Mouse (Mus musculus): ENCODE measurements at regions not wholly inside any gene's neighbourhood (a gene's known extent, or its start where the extent isn't known, plus 50 kb on each side); places are given as distances from the start of the nearest gene placed in this dataset.

DNA sequence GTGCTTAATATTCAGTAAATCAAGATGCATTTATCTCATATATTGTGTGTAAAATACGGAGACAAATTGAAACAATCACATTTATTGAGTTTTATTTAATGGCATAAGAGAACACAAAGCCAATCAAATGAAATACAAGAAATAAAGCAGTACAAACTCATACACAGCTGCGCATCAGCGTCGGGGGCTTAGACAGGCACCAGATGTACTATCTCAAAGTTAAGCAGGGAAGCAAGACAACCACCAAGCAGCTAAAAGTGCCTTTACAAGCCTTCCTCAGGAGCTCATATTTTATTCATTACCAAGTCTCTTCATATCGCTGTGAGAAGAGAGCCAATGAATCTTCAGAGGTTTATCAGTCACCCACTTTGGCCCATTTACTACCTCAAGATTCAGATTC is 107.0 kb upstream of the Apob start:
- no peaks in the 10 kb centered on the region for H3K27me3 ChIP-seq (ENCODE audit: control insufficient read depth, insufficient read depth, low read length)
- 83% methylated on average over 5 of the region's 5 CpGs for WGBS
- no peak overlapping the region for H3K9ac ChIP-seq (ENCODE audit: low read length)
- no peak overlapping the region for H3K4me3 ChIP-seq (ENCODE audit: low read depth, low read length)
- no peaks in the 10 kb centered on the region for H3K36me3 ChIP-seq (ENCODE audit: control insufficient read depth, insufficient read depth, low read length)
- H3K9me3 ChIP-seq (ENCODE audit: control insufficient read depth, low read length): no peaks in the 10 kb centered on the region
- H3K27ac ChIP-seq (ENCODE audit: low read depth, low read length): no peak overlapping the region
- H3K4me2 ChIP-seq (ENCODE audit: low read depth): no peak overlapping the region
- ATAC-seq (ENCODE audit: insufficient read depth, low FRiP score, low TSS enrichment) (no peak), DNase-seq (ENCODE audit: low spot score) (no peak)
- no peaks in the 10 kb centered on the region for H3K4me1 ChIP-seq (ENCODE audit: control insufficient read depth, insufficient read depth, low read length)

DNA sequence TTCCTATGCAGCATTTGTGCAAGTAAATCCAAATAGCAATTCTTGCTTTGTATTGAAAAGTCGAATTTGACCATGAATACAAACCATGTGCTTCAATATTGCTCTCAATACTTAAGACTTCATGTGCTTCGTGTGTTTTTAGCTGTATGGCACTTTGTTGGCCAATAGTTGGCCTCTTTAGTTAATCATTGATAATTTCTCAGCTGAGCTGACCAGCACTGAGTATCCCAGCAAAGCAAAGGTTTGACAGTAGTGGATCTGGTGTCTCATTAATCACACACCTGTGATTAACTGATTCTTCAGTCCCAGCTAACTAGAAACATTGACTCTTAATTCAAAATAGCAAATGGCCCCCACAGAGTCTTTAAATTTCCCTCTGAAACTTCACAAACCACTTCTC is 102.0 kb upstream of the Apob start:
- no peak for ATAC-seq (ENCODE audit: insufficient read depth, low FRiP score, low TSS enrichment)
- H3K9ac ChIP-seq (ENCODE audit: low read length): no peak overlapping the region
- no peak overlapping the region for H3K27ac ChIP-seq (ENCODE audit: low read depth, low read length)
- H3K27me3 ChIP-seq (ENCODE audit: control insufficient read depth, insufficient read depth, low read length): no peaks in the 10 kb centered on the region
- WGBS: 83% methylated on average over 2 of the region's 2 CpGs
- no peak overlapping the region for H3K4me2 ChIP-seq (ENCODE audit: low read depth)
- H3K9me3 ChIP-seq (ENCODE audit: control insufficient read depth, low read length): no peaks in the 10 kb centered on the region
- no peaks in the 10 kb centered on the region for H3K4me1 ChIP-seq (ENCODE audit: control insufficient read depth, insufficient read depth, low read length)
- no peak overlapping the region for H3K4me3 ChIP-seq (ENCODE audit: low read depth, low read length)
- no peaks in the 10 kb centered on the region for H3K36me3 ChIP-seq (ENCODE audit: control insufficient read depth, insufficient read depth, low read length)
- no peak for DNase-seq (ENCODE audit: low spot score)

DNA sequence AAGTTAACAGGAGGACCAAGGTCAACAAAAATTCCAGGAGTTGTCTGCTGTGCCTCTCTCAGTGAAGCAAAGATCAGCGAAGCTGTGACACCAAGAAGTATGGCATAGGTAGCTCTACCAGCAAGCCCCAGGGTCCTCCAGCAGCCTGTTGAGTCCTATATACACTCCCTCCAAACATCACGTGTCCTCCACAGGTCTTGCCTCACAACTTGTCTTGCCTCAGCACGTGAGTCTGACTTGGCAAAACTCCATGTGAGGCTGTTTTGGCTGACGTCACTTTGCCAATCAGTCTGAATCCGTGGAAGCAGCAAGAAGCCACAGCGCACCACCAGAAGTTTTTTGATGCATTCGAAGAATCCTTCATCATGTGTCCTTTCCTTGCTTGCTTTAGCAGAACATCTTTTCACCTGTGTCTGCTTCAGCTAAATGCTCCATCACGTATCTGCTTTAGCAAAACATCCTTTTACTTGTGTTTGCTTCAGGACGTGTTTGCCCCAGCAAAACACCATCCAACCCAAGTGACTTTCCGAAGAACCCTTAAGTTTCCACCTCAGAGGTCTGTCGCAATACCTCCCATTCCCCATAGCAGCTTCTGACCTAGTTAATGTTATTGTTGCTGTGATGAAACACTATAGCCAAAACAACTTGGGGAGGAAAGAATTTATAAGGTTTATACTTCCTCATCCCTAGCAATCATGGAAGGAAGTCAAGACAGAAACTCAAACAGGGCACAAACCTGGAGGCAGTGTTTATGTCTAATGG is 101.0 kb upstream of the Apob start:
- Histone ChIP-seq H3K9ac (ENCODE audit: low read length) (no peak overlapping the region), H3K27me3 (ENCODE audit: control insufficient read depth, insufficient read depth, low read length) (no peaks in the 10 kb centered on the region), H3K4me2 (ENCODE audit: low read depth) (no peak overlapping the region), H3K4me3 (ENCODE audit: low read depth, low read length) (no peak overlapping the region), H3K27ac (ENCODE audit: low read depth, low read length) (no peak overlapping the region), H3K9me3 (ENCODE audit: control insufficient read depth, low read length) (no peaks in the 10 kb centered on the region), H3K36me3 (ENCODE audit: control insufficient read depth, insufficient read depth, low read length) (no peaks in the 10 kb centered on the region), H3K4me1 (ENCODE audit: control insufficient read depth, insufficient read depth, low read length) (no peaks in the 10 kb centered on the region)
- DNase-seq (ENCODE audit: low spot score) (no peak), ATAC-seq (ENCODE audit: insufficient read depth, low FRiP score, low TSS enrichment) (no peak)
- WGBS: 91% methylated on average over 11 of the region's 11 CpGs

DNA sequence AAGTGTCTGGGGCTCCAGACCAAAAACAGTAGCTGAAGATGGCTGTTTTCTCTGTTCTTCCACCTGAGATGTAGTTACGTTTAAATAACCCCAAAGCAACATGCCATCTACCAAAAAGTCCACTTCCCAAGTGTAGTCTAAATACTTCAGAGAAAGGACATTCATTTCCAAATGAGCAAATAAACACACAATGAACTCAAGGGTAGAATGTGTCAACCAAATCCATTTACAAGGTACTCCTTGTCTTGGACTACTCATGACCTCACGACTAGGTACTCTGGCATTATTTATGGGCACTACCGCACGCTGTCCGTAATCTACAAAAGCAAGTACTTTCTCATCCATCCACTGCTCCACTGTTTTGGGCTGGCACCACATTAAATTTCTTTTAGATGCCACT is 98.7 kb upstream of the Apob start:
- Histone ChIP-seq H3K4me1 (ENCODE audit: control insufficient read depth, insufficient read depth, low read length) (no peaks in the 10 kb centered on the region), H3K27me3 (ENCODE audit: control insufficient read depth, insufficient read depth, low read length) (no peaks in the 10 kb centered on the region), H3K9ac (ENCODE audit: low read length) (no peak overlapping the region), H3K27ac (ENCODE audit: low read depth, low read length) (no peak overlapping the region), H3K4me3 (ENCODE audit: low read depth, low read length) (no peak overlapping the region), H3K4me2 (ENCODE audit: low read depth) (no peak overlapping the region), H3K36me3 (ENCODE audit: control insufficient read depth, insufficient read depth, low read length) (no peaks in the 10 kb centered on the region), H3K9me3 (ENCODE audit: control insufficient read depth, low read length) (no peaks in the 10 kb centered on the region)
- ATAC-seq (ENCODE audit: insufficient read depth, low FRiP score, low TSS enrichment) (no peak), DNase-seq (ENCODE audit: low spot score) (no peak)
- 91% methylated on average over 5 of the region's 5 CpGs for WGBS

DNA sequence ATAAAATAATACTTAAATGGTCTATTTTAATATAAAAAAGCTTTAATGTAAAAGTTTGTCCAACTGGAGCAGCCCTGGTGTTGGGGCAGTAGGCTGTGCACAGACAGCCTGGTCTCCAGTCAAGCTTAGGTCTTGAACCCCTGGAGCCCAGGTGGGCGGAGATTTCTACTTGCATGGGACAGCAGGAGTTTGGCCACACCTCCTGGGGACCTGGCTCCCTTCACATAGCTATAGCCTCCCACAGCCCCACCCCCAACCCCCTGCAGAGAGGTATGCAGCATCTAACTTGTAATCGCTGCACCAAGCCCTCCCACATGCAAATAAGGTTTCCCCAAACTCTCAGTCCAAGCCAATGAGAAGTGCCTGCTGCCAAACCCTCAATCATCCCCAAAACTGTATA is 81.3 kb upstream of the Apob start:
- no peak overlapping the region for H3K4me3 ChIP-seq (ENCODE audit: low read depth, low read length)
- no peak overlapping the region for H3K4me2 ChIP-seq (ENCODE audit: low read depth)
- ATAC-seq (ENCODE audit: insufficient read depth, low FRiP score, low TSS enrichment): no peak
- no peaks in the 10 kb centered on the region for H3K27me3 ChIP-seq (ENCODE audit: control insufficient read depth, insufficient read depth, low read length)
- no peaks in the 10 kb centered on the region for H3K36me3 ChIP-seq (ENCODE audit: control insufficient read depth, insufficient read depth, low read length)
- H3K27ac ChIP-seq (ENCODE audit: low read depth, low read length): no peak overlapping the region
- H3K4me1 ChIP-seq (ENCODE audit: control insufficient read depth, insufficient read depth, low read length): no peaks in the 10 kb centered on the region
- no peak overlapping the region for H3K9ac ChIP-seq (ENCODE audit: low read length)
- DNase-seq (ENCODE audit: low spot score): no peak
- no peaks in the 10 kb centered on the region for H3K9me3 ChIP-seq (ENCODE audit: control insufficient read depth, low read length)
- WGBS: 54% methylated on average over 2 of the region's 2 CpGs

DNA sequence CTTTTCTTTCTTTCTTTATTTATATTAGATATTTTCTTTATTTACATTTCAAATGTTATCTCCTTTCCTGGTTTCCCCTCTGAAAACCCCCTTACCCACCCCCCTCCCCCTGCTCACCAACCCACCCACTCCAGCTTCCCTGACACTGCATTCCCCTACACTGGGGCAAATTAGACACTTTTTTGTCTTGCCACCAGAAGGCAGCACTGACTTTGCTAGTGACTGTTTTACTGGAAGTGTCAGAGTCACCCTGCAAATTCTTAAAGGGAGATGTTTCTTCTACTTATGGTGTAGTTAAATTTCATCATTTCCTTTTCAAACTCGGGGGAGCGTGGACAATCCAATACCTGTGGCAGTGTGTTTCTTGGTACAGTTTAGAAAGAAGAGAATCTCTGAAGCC is 72.1 kb upstream of the Apob start:
- 93% methylated on average over 2 of the region's 2 CpGs for WGBS

DNA sequence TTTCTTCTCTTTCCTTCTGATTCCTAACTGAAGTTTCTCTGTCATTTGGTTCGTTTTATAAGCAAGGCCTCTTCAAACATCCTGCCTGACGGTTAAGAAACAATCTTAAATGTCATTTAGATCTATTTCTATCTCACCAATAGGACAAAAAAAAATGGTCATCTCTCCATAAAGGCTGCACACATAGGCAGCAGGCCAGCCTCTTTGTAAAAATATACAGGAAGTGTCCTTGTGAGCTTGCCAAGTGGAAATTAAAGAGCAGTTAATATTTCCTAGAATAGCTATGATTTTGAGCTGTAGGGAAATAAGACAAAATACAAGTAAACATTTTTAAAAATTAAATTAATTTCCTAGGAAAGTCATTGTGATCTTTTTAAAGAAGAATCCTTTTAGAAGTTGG is 70.6 kb upstream of the Apob start:
- WGBS: 84% methylated on average over 2 of the region's 2 CpGs
- no peak overlapping the region for H3K4me3 ChIP-seq (ENCODE audit: low read depth, low read length)
- ATAC-seq (ENCODE audit: insufficient read depth, low FRiP score, low TSS enrichment) (no peak), DNase-seq (ENCODE audit: low spot score) (no peak)
- no peak overlapping the region for H3K4me2 ChIP-seq (ENCODE audit: low read depth)
- H3K9me3 ChIP-seq (ENCODE audit: control insufficient read depth, low read length): no peaks in the 10 kb centered on the region
- H3K27ac ChIP-seq (ENCODE audit: low read depth, low read length): no peak overlapping the region
- H3K4me1 ChIP-seq (ENCODE audit: control insufficient read depth, insufficient read depth, low read length): no peaks in the 10 kb centered on the region
- H3K36me3 ChIP-seq (ENCODE audit: control insufficient read depth, insufficient read depth, low read length): no peaks in the 10 kb centered on the region
- no peak overlapping the region for H3K9ac ChIP-seq (ENCODE audit: low read length)
- H3K27me3 ChIP-seq (ENCODE audit: control insufficient read depth, insufficient read depth, low read length): no peaks in the 10 kb centered on the region

More for the DNA sequence above, 72.1 kb upstream of the Apob start:
- Histone ChIP-seq H3K4me3 (ENCODE audit: low read depth, low read length) (no peak overlapping the region), H3K27me3 (ENCODE audit: control insufficient read depth, insufficient read depth, low read length) (no peaks in the 10 kb centered on the region), H3K4me1 (ENCODE audit: control insufficient read depth, insufficient read depth, low read length) (no peaks in the 10 kb centered on the region), H3K4me2 (ENCODE audit: low read depth) (no peak overlapping the region), H3K9me3 (ENCODE audit: control insufficient read depth, low read length) (no peaks in the 10 kb centered on the region), H3K27ac (ENCODE audit: low read depth, low read length) (no peak overlapping the region), H3K36me3 (ENCODE audit: control insufficient read depth, insufficient read depth, low read length) (no peaks in the 10 kb centered on the region), H3K9ac (ENCODE audit: low read length) (no peak overlapping the region)
- DNase-seq (ENCODE audit: low spot score) (no peak), ATAC-seq (ENCODE audit: insufficient read depth, low FRiP score, low TSS enrichment) (no peak)

DNA sequence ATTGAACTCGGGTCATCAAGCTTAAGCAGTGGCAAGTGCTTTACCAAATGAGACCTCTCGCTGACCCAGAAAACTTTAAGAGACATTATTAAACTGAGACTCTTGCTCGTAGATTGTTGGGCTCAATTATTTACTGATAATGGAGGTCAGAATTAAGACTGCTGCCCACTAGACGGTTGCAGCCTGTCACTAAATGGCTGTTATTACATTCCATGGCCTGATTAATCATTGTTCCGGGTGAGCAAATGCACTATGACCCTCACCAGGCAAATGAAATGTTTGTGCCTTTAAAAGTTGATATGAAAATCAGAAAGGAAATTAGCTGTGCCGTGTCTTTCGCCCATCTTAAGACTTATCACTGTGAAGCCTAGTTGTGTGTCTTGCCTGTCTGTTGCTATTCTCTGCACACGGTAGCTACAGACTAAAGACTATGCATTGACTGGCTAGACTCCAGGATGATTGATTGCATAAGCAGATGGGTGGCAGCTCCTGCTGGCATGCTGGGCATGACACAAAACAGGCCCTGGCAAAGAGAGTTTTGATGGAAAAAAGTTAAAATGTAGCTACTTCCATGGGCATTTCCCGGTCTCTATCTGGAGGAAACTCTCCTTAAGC is 67.6 kb upstream of the Apob start:
- Histone ChIP-seq H3K4me1 (ENCODE audit: control insufficient read depth, insufficient read depth, low read length) (no peaks in the 10 kb centered on the region), H3K4me3 (ENCODE audit: low read depth, low read length) (no peak overlapping the region), H3K9ac (ENCODE audit: low read length) (no peak overlapping the region), H3K9me3 (ENCODE audit: control insufficient read depth, low read length) (no peaks in the 10 kb centered on the region), H3K4me2 (ENCODE audit: low read depth) (no peak overlapping the region), H3K36me3 (ENCODE audit: control insufficient read depth, insufficient read depth, low read length) (no peaks in the 10 kb centered on the region), H3K27me3 (ENCODE audit: control insufficient read depth, insufficient read depth, low read length) (no peaks in the 10 kb centered on the region), H3K27ac (ENCODE audit: low read depth, low read length) (no peak overlapping the region)
- ATAC-seq (ENCODE audit: insufficient read depth, low FRiP score, low TSS enrichment) (no peak), DNase-seq (ENCODE audit: low spot score) (no peak)
- WGBS: 77% methylated on average over 9 of the region's 9 CpGs

DNA sequence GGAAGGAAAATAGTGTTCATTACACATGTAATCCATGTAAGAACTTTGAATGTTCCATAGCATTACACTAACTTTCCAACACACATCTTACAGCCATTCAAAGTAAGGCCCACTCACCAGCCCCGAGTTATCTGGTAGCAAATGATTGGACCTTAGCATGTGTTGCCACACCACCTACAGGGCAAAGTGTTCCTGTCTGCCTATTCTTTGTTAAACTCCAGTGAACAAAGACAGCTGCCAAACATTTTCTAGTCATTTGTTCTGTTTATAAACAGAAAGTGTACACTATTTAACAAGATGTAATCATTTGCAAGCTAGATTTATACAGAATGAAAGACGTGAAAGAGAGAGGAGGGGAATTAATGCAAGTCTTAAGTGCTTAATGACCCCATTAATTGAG is 66.9 kb upstream of the Apob start:
- Histone ChIP-seq H3K4me1 (ENCODE audit: control insufficient read depth, insufficient read depth, low read length) (no peaks in the 10 kb centered on the region), H3K9ac (ENCODE audit: low read length) (no peak overlapping the region), H3K27me3 (ENCODE audit: control insufficient read depth, insufficient read depth, low read length) (no peaks in the 10 kb centered on the region), H3K36me3 (ENCODE audit: control insufficient read depth, insufficient read depth, low read length) (no peaks in the 10 kb centered on the region), H3K27ac (ENCODE audit: low read depth, low read length) (no peak overlapping the region), H3K4me2 (ENCODE audit: low read depth) (no peak overlapping the region), H3K9me3 (ENCODE audit: control insufficient read depth, low read length) (no peaks in the 10 kb centered on the region), H3K4me3 (ENCODE audit: low read depth, low read length) (no peak overlapping the region)
- DNase-seq (ENCODE audit: low spot score) (no peak), ATAC-seq (ENCODE audit: insufficient read depth, low FRiP score, low TSS enrichment) (no peak)
- WGBS: 81% methylated on average over 2 of the region's 2 CpGs

Measured in neural tube, embryonic 11.5 days (tissue).